Mouse (Mus musculus) heart, embryonic 14.5 days (tissue): Measurements from ENCODE around the gene Cldnd2. TPM values are rescaled to one million over a fixed set of nuclear protein-coding genes. Genes with fewer than 3 reads are reported as not detected.

Source experiments
- ATAC-seq: fragments of 200-750 bp; cut with Nextera tagmentation; 2 replicates; pipeline ENCODE4 v1.8.0; 2017; ENCODE audit warnings: low read depth, moderate TSS enrichment; ENCODE audit not compliant: insufficient number of reproducible peaks, insufficient read depth, low FRiP score
- H3K27ac ChIP-seq, 2 experiments: fragments of 200-500 bp in 1 of 2; fragments of 300-500 bp in 1 of 2; sonication (generic) in 1 of 2; replicated peaks in 1 of 2; 2 replicates each; pipeline ENCODE4 v1.5.1; 2012 to 2014; ENCODE audit warnings: low read depth in 2 of 2, low read length in 2 of 2, control low read depth in 1 of 2, mild to moderate bottlenecking in 1 of 2, mixed read lengths in 1 of 2; ENCODE audit not compliant: control insufficient read depth in 1 of 2, insufficient read depth in 1 of 2
- H3K27me3 ChIP-seq: fragments of 300-500 bp; sonication (generic); 2 replicates; pipeline ENCODE4 v1.6.1; 2014; ENCODE audit warnings: mild to moderate bottlenecking, low read length, control low read depth; ENCODE audit not compliant: control insufficient read depth, insufficient read depth
- H3K36me3 ChIP-seq: fragments of 300-500 bp; sonication (generic); 2 replicates; pipeline ENCODE4 v1.6.1; 2014; ENCODE audit warnings: mild to moderate bottlenecking, control low read depth, low read length, mixed read lengths; ENCODE audit not compliant: control insufficient read depth, insufficient read depth
- H3K4me1 ChIP-seq, 2 experiments: fragments of 200-500 bp in 1 of 2; fragments of 300-500 bp in 1 of 2; sonication (generic) in 1 of 2; 2 replicates each; pipeline ENCODE4 v1.6.1; 2012 to 2014; ENCODE audit warnings: low read length in 2 of 2, control low read depth in 1 of 2, mixed read lengths in 1 of 2; ENCODE audit not compliant: control insufficient read depth in 2 of 2, insufficient read depth in 2 of 2
- H3K4me2 ChIP-seq: fragments of 300-500 bp; sonication (generic); 2 replicates; pipeline ENCODE4 v1.6.1; 2014; ENCODE audit warnings: mild to moderate bottlenecking, low read length
- H3K4me3 ChIP-seq, 2 experiments: fragments of 200-500 bp in 1 of 2; fragments of 300-500 bp in 1 of 2; sonication (generic) in 1 of 2; 2 replicates each; pipeline ENCODE4 v1.5.1; 2012 to 2014; ENCODE audit warnings: low read length in 2 of 2, mild to moderate bottlenecking in 2 of 2, control low read depth in 1 of 2, low read depth in 1 of 2, moderate library complexity in 1 of 2; ENCODE audit not compliant: control insufficient read depth in 1 of 2, insufficient read depth in 1 of 2
- H3K9ac ChIP-seq: fragments of 300-500 bp; sonication (generic); 2 replicates; pipeline ENCODE4 v1.6.1; 2014; ENCODE audit warnings: mild to moderate bottlenecking, low read length
- H3K9me3 ChIP-seq: fragments of 300-500 bp; sonication (generic); 2 replicates; pipeline ENCODE4 v1.6.1; 2016; ENCODE audit warnings: low read length, control low read depth; ENCODE audit not compliant: control insufficient read depth
- WGBS: fragments of 180-500 bp; shearing (Covaris S2); extraction: QIAGEN DNeasy Blood & Tissue Kit; methylation state at CpG from one replicate; pipeline ENCODE4 v1.1.7; 2014; 5-methylcytosine and 5-hydroxymethylcytosine counted together
- polyA plus RNA-seq: library from polyadenylated mRNA; unstranded; fragments of >200 nt; fragmentation: Nextera tagmentation; extraction: Ambion mirVana; gene quantifications from 2 replicates; pipeline ENCODE4 v1.2.1, GENCODE M21; 2014

Cldnd2 gene
- polyA plus RNA-seq, 1 experiment from 2014 or later = not detected

GRCm38 (mm10) chr7:43447801-43448200 lies 7.2 kb downstream of the Cldnd2 start:
- peaks cover 22 to 37% of the 10 kb centered on the region in 2 experiments for H3K4me1 ChIP-seq

GRCm38 (mm10) chr7:43448246-43448645 lies 7.7 kb downstream of the Cldnd2 start:
- Histone ChIP-seq H3K4me3 (no peak overlapping the region), H3K9me3 (no peaks in the 10 kb centered on the region), H3K9ac (no peak overlapping the region), H3K36me3 (peaks cover 26% of the 10 kb centered on the region), H3K27ac (peak overlapping the region; percentile 33 to 47; a peak in 3 of 4 replicates), H3K27me3 (no peaks in the 10 kb centered on the region), H3K4me1 (peaks cover 19 to 37% of the 10 kb centered on the region in 2 experiments), H3K4me2 (peak overlapping the region; percentile 8; the same call in 1 of the 2 replicates)
- no peak for ATAC-seq
- 90% methylated on average over 3 of the region's 3 CpGs for WGBS

More at GRCm38 (mm10) chr7:43447801-43448200, 7.2 kb downstream of the Cldnd2 start:
- Histone ChIP-seq H3K9me3 (no peaks in the 10 kb centered on the region), H3K27me3 (no peaks in the 10 kb centered on the region), H3K4me2 (peak overlapping the region; percentile 8; the same call in 1 of the 2 replicates), H3K9ac (no peak overlapping the region), H3K36me3 (peaks cover 22% of the 10 kb centered on the region), H3K4me3 (no peak overlapping the region), H3K27ac (peak overlapping the region in 1 of 2 experiments; percentile 47; a peak in 2 of 4 replicates)
- WGBS = 67% methylated on average over 4 of the region's 4 CpGs
- ATAC-seq = no peak

- Histone ChIP-seq H3K27me3 (no peaks in the 10 kb centered on the region), H3K27ac (peak overlapping the region in 1 of 2 experiments; percentile 72; a peak in 2 of 4 replicates), H3K4me2 (no peak overlapping the region), H3K36me3 (peaks cover 42% of the 10 kb centered on the region), H3K4me3 (no peak overlapping the region), H3K9me3 (no peaks in the 10 kb centered on the region), H3K4me1 (peaks cover 13 to 32% of the 10 kb centered on the region in 2 experiments), H3K9ac (no peak overlapping the region)
- no peak for ATAC-seq
- 93% methylated on average over 2 of the region's 2 CpGs for WGBS
Measured at GRCm38 (mm10) chr7:43449811-43450210, 9.2 kb downstream of the Cldnd2 start.

- H3K27me3 ChIP-seq = no peaks in the 10 kb centered on the region
- H3K4me2 ChIP-seq = no peak overlapping the region
- no peak overlapping the region for H3K9ac ChIP-seq
- ATAC-seq = no peak
- H3K4me1 ChIP-seq = peaks cover 11 to 27% of the 10 kb centered on the region in 2 experiments
- no peaks in the 10 kb centered on the region for H3K9me3 ChIP-seq
- no peak overlapping the region for H3K27ac ChIP-seq
- no peak overlapping the region for H3K4me3 ChIP-seq
- 94% methylated on average over 11 of the region's 11 CpGs for WGBS
- H3K36me3 ChIP-seq = peaks cover 61% of the 10 kb centered on the region
Measured at GRCm38 (mm10) chr7:43451726-43452125, 11.1 kb downstream of the Cldnd2 start.

- ATAC-seq = no peak
- WGBS = 34% methylated on average over 4 of the region's 4 CpGs
Measured at GRCm38 (mm10) chr7:43452609-43453008, 12.0 kb downstream of the Cldnd2 start.

GRCm38 (mm10) chr7:43453599-43454355 lies 13.2 kb downstream of the Cldnd2 start:
- Histone ChIP-seq H3K9me3 (no peaks in the 10 kb centered on the region), H3K4me1 (peaks cover 7 to 12% of the 10 kb centered on the region in 2 experiments), H3K27me3 (no peaks in the 10 kb centered on the region), H3K4me3 (no peak overlapping the region), H3K4me2 (no peak overlapping the region), H3K36me3 (peaks cover 75% of the 10 kb centered on the region), H3K27ac (no peak overlapping the region), H3K9ac (no peak overlapping the region)
- WGBS = 86% methylated on average over 14 of the region's 14 CpGs
- no peak for ATAC-seq

More at GRCm38 (mm10) chr7:43452609-43453008, 12.0 kb downstream of the Cldnd2 start:
- H3K4me1 ChIP-seq = peaks cover 11 to 23% of the 10 kb centered on the region in 2 experiments
- no peak overlapping the region for H3K4me2 ChIP-seq
- no peaks in the 10 kb centered on the region for H3K9me3 ChIP-seq
- no peak overlapping the region for H3K27ac ChIP-seq
- no peak overlapping the region for H3K4me3 ChIP-seq
- no peak overlapping the region for H3K9ac ChIP-seq
- H3K27me3 ChIP-seq = no peaks in the 10 kb centered on the region
- H3K36me3 ChIP-seq = peaks cover 70% of the 10 kb centered on the region

- no peaks in the 10 kb centered on the region for H3K27me3 ChIP-seq
- 92% methylated on average over 6 of the region's 6 CpGs for WGBS
- no peak overlapping the region for H3K27ac ChIP-seq
- H3K4me2 ChIP-seq = no peak overlapping the region
- H3K4me1 ChIP-seq = peaks cover 3 to 6% of the 10 kb centered on the region in 2 experiments
- H3K9me3 ChIP-seq = no peaks in the 10 kb centered on the region
- H3K9ac ChIP-seq = no peak overlapping the region
- peaks cover 75% of the 10 kb centered on the region for H3K36me3 ChIP-seq
- H3K4me3 ChIP-seq = no peak overlapping the region
- no peak for ATAC-seq
Measured at GRCm38 (mm10) chr7:43454371-43454770, 13.8 kb downstream of the Cldnd2 start.
